Mouse (Mus musculus) right cerebral cortex, adult 18-20 months (tissue): ENCODE results near the gene Fgf14.
A peak's percentile ranks its signal among the peaks of the same experiment; 100 is the strongest.
"Not testable (repeated sequence)": the region's sequence is repeated elsewhere in the genome, so short reads cannot be mapped to it uniquely, and the experiment has no call there.

ENCODE experiments used
- DNase-seq: peaks from one replicate; pipeline ENCODE4 v3.0.0; 2022; ENCODE audit warnings: mixed read lengths

Gene Fgf14

GRCm38 (mm10) chr14:124676506-124677177 is at the start of gene Fgf14:
Gene Fgf14 (minus strand): TSS chr14:124677127.
- DNase-seq: no peak

DNA sequence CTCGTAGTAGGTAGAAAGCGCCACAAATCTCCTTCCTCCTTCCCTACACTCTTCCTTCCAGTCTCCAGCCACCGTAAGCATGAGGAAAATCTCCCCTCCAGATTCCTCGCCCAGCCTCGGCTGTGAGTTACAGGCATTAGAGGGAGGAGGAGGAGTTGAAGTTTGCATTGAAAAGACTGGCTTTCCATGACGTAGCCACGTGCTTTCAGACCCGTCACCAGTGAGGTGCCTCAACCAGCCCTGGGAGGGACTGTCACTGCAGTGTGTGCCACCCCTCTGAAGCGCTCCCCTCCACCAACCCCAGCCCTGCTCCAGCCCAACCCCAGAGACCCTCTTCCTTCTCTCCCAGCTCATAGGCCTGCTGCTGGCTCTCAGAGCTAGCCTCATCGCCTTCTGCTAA is 452 bp upstream of the Fgf14 start:
- peak; percentile 86 for DNase-seq

DNA sequence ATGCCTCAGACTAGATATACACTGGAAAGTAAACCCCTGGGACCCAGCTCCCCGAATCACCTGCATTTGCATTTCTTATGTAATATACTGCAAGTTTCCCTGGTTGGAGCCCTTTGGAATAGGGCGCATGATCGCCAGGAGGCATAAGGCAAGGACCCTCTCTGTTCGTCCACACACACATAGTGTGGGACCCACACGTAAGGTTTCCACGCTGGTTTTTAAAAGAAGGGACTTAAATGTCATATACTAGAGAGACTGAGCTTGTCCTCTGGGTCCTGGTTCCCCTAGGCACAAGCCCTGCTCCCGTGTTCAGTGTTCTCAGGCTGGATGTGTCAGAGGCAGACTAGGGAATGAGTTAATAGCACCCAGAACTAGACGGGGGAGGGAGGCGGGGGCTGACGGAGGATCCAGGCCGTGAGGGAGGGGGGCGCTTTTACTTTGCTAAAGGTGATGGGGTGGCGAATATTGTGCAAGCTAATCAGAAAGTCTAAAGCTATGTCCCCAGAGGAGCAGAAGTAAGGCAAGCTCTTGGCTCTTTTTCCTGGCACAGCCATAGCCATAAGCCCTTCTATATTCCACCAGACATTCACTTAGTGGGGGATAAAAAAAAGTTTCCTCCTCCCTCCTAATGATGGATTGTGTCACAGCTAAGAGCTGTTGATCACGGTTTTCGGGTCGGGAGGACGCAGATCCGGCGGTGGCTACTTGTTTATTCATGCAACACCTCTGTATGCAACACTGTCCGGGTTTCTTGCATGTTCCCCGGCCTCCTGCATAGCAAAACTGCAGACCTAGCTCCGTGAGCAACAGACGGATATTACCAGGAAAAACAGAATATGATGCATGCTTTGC is 1.0 kb downstream of the Fgf14 start:
- peak; percentile 60 for DNase-seq

DNA sequence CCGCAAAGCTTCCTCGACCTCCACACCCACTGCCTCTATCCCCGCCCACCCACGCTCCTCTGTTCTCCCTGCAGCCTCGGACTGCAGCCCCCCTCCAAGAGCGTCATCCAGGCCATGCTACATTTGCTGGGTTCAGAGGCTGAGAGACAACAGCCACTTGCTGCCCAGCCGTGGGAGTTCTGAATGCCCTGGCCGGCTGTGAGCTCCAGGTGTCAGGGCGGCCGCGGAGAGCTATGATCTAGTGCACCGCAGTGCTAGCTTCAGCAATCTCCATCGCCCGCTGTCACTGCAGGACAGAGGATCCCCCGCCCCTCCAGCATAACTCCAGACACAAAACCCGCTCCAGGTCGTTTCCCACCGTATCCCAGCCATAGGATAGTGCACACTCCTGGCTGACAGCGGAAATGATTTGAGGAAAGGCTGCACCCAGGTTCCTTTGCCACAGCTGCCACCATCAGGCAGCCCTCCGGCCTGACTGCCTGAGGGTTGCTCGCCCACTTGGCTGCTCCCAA is 1.7 kb downstream of the Fgf14 start:
- DNase-seq: peak; percentile 48

DNA sequence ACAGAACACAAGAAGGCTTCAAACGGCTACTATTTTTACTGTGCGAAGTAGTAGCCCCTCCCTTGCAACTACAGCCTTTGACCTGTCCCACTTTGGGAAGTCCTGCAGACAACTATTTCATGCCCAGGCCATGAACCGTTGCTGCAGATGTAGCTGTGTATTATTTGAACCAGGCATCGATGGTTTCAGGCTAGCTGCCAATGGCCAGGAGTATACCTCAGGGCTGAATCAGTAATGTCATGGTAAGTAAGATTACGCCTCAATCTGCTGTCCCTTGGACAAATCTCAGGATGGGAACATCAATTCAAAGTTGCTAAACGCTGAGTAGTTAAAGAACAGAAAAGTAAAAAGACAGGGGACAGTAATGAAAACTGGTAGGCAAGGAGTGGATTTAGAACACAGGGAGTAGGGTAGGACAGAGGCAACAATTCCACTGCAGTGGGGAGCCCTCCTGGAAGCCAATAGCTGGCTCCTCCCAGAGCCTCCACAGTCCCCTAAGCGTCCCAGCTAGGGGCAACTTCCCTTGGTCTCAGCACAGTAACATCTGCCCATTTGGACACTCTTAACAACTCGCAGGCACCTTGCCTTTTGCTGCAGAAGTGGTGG is 2.3 kb downstream of the Fgf14 start:
- peak; percentile 5 for DNase-seq

- DNase-seq: peak; percentile 38
Measured at GRCm38 (mm10) chr14:124669739-124670138, 7.2 kb downstream of the Fgf14 start.

- peak; percentile 24 for DNase-seq
Measured at GRCm38 (mm10) chr14:124642822-124643221, 34.1 kb downstream of the Fgf14 start.

DNA sequence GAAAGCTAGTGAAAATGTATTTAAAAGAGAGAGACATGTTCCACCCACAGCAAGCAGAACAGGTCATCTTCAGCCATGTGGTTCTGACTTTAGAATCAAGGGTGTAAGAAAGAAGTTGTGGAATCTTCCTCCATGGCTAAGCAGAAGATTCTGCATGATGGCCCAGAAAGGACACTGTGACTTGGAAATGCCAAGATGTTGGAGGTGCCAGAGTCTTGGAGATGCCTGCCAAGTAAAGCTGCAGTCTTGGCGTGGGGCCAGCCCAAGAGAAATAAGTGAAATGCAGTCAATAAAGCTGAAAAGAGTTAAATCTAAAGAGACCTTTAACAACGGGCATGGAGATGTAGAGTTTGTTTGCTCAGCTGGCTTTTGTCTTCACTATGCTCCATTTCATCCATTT is 42.0 kb downstream of the Fgf14 start:
- peak; percentile 35 for DNase-seq

DNA sequence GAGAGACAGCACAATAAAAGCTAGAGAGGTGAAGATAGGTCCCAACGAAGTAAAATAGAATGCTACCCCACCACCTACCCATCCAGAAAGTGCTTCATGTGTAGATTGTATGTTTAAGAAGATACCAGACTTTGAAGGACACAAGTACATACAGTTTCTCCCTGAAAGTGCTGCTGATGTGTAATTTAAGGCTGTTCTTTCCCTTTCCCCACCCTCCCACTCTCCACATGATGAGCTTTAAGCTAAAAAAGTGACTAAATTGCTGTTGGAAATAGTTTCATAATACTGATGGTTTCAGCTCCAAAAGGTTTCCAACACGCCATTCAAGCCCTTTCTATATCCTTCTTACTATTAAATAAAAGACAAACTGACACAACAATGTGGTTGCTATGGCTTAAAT is 63.5 kb downstream of the Fgf14 start:
- DNase-seq: peak; percentile 20

- no peak for DNase-seq
Measured at GRCm38 (mm10) chr14:124606036-124606711, 70.8 kb downstream of the Fgf14 start.

GRCm38 (mm10) chr14:124605031-124605743 is 71.7 kb downstream of the Fgf14 start:
- peak; percentile 8 for DNase-seq

DNA sequence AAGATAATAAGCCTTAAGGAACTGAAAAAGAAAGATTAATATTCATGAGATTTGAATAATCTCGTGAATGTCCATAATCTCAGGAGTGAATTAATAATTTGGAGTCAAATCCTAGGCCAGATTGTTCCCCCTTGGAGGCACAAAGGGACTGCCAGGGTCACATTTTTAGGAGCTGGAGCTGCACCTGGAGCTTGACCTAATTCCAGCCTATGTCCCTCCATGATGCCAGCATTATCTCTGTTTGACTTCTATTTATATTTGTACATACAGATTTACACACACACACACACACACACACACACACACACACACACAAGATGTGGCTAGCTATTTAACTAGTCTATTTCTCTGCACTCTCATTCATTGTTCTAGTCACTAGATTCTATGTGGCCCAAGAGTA is 100.4 kb downstream of the Fgf14 start:
- no peak for DNase-seq

GRCm38 (mm10) chr14:124575130-124575885 is 101.6 kb downstream of the Fgf14 start:
- DNase-seq: peak; percentile 49

- DNase-seq: no peak
Measured at GRCm38 (mm10) chr14:124566445-124566844, 110.5 kb downstream of the Fgf14 start.

DNA sequence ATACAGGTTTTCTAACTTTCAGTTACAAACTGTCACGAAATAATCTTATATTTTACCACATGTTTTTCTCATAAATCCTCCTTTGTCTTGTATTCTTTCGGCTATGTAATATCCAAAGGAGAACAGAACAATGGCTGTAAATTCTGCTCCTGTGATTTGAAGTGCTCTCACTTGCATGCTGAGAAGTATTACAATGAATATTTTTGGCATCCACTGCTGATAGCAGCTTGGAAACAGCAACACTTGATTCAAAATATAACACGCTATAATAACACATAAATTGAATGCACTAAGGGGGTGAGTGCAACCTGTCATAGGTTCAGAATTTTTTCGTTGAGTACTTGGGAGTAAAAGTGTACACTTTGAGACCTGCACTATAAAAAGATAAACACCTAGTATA is 115.4 kb downstream of the Fgf14 start:
- no peak for DNase-seq

GRCm38 (mm10) chr14:124536106-124536505 is 140.8 kb downstream of the Fgf14 start:
- DNase-seq: no peak

GRCm38 (mm10) chr14:124535376-124535775 is 141.6 kb downstream of the Fgf14 start:
- not testable (repeated sequence) for DNase-seq

GRCm38 (mm10) chr14:124532051-124532450 is 144.9 kb downstream of the Fgf14 start:
- DNase-seq: no peak

DNA sequence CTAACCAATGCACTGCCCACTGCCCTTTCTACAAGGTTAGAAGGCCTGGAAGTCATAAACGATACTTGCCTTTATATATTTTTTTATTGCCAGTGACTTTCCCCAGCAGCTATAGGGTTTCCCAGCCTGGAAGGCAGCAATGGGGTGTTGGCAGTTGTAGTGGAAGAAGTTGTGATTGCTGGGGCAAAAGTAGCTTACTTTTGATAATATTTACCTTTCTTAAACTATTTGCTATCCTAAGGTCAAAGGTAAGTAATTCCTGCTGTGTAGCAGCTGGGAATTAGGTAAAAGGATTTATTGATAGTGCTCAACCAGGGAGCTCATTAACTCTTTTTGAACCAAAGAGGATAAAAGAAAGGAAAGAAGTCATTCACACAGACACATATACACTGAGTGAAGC is 164.9 kb downstream of the Fgf14 start:
- DNase-seq: no peak

DNA sequence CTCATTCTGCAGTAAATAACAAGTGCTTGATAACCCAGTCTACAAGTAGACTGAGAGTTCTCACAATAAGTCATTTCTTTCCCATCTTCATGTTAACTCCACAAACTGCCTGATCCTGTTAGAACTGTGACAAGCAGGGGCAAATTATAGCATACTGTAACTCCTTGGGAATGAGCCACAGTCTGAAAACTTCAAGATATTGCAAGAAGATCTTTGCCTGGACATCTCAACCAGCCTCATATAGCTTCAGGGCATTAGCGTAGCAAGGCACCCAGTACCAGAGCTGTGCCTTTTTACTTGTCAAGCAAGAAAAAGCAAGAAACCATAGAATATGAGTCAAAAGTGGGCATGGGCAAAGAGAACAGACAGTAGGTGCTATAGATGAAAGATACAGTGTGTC is 188.0 kb downstream of the Fgf14 start:
- no peak for DNase-seq

GRCm38 (mm10) chr14:124485261-124485660 is 191.7 kb downstream of the Fgf14 start:
- no peak for DNase-seq
